Mouse (Mus musculus): ENCODE results near the gene Atmin.

DNA sequence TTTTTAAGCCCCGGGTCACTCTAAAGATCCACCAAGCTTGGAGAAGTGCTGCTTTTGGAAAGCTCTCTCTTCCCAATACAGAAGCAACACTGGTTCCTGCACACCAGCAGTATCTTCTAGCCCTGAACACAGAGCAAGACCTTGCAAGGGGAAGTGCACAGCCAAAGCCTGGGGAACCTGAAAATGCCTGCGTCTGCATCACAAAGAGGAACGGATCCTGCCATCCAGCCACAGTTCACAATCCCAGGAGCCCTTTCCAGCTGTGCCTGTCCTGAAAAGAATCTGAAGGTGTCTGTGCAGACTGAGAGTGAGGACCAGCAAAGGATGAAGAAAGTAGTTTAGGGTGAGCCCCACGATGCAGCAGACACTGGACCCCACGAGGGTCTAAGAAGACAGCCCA lies 31.9 kb downstream of the Atmin start:
- no peak for TF ChIP-seq POLR2A (IDR thresholded peaks at IDR 0.05; ENCODE audit: borderline replicate concordance, extremely low read depth, insufficient read depth, insufficient read length, poor library complexity, severe bottlenecking)
- TF ChIP-seq CTCF (IDR thresholded peaks at IDR 0.05; ENCODE audit: borderline replicate concordance, extremely low read depth, insufficient read depth, insufficient read length) = no peak
